Mouse (Mus musculus): ENCODE results near the gene Pdzrn4.
A peak's percentile ranks its signal among the peaks of the same experiment; 100 is the strongest.

Gene Pdzrn4

GRCm38 (mm10) chr15:92584357-92585138 is 187.9 kb downstream of the Pdzrn4 start:
- DNase-seq (ENCODE audit: low read depth, low spot score) = no peak

- DNase-seq (ENCODE audit: low read depth, low spot score) = no peak
Observed at GRCm38 (mm10) chr15:92587431-92587830, 190.8 kb downstream of the Pdzrn4 start.

- no peak for DNase-seq (ENCODE audit: low read depth, low spot score)
Observed at GRCm38 (mm10) chr15:92594721-92595120, 198.0 kb downstream of the Pdzrn4 start.

GRCm38 (mm10) chr15:92597011-92597780 is 200.5 kb downstream of the Pdzrn4 start:
- peak; percentile 65 for DNase-seq (ENCODE audit: low read depth, low spot score)

- no peak for DNase-seq (ENCODE audit: low read depth, low spot score)
Observed at GRCm38 (mm10) chr15:92598380-92599295, 202.0 kb downstream of the Pdzrn4 start.

- no peak for DNase-seq (ENCODE audit: low read depth, low spot score)
Observed at GRCm38 (mm10) chr15:92599381-92599780, 202.7 kb downstream of the Pdzrn4 start.

GRCm38 (mm10) chr15:92610866-92611265 is 214.2 kb downstream of the Pdzrn4 start:
- no peak for DNase-seq (ENCODE audit: low read depth, low spot score)

GRCm38 (mm10) chr15:92612386-92612785 is 215.7 kb downstream of the Pdzrn4 start:
- DNase-seq (ENCODE audit: low read depth, low spot score) = no peak

- DNase-seq (ENCODE audit: low read depth, low spot score) = no peak
Observed at GRCm38 (mm10) chr15:92613228-92613627, 216.5 kb downstream of the Pdzrn4 start.

- DNase-seq (ENCODE audit: low read depth, low spot score) = no peak
Observed at GRCm38 (mm10) chr15:92621731-92622234, 225.1 kb downstream of the Pdzrn4 start.

GRCm38 (mm10) chr15:92622323-92622722 is 225.6 kb downstream of the Pdzrn4 start:
- DNase-seq (ENCODE audit: low read depth, low spot score) = no peak

GRCm38 (mm10) chr15:92629172-92629571 is 232.5 kb downstream of the Pdzrn4 start:
- no peak for DNase-seq (ENCODE audit: low read depth, low spot score)

GRCm38 (mm10) chr15:92634044-92634610 is 237.4 kb downstream of the Pdzrn4 start:
- no peak for DNase-seq (ENCODE audit: low read depth, low spot score)

GRCm38 (mm10) chr15:92640212-92641082 is 243.8 kb downstream of the Pdzrn4 start:
- DNase-seq (ENCODE audit: low read depth, low spot score) = peak; percentile 34

GRCm38 (mm10) chr15:92671279-92672051 is 274.8 kb downstream of the Pdzrn4 start:
- DNase-seq (ENCODE audit: low read depth, low spot score) = no peak

GRCm38 (mm10) chr15:92676096-92676495 is 279.4 kb downstream of the Pdzrn4 start:
- DNase-seq (ENCODE audit: low read depth, low spot score) = no peak

GRCm38 (mm10) chr15:92678377-92678776 is 281.7 kb downstream of the Pdzrn4 start:
- no peak for DNase-seq (ENCODE audit: low read depth, low spot score)

- no peak for DNase-seq (ENCODE audit: low read depth, low spot score)
Observed at GRCm38 (mm10) chr15:92679541-92679940, 282.9 kb downstream of the Pdzrn4 start.

GRCm38 (mm10) chr15:92696276-92696956 is 299.7 kb downstream of the Pdzrn4 start:
- DNase-seq (ENCODE audit: low read depth, low spot score) = no peak
